Mouse (Mus musculus) thymus, postnatal 4 days (tissue): ENCODE data around the gene Cyp26b1.

Experiments used
- DNase-seq: peaks from one replicate; pipeline ENCODE4 v3.0.0; 2021

The Cyp26b1 gene

DNA sequence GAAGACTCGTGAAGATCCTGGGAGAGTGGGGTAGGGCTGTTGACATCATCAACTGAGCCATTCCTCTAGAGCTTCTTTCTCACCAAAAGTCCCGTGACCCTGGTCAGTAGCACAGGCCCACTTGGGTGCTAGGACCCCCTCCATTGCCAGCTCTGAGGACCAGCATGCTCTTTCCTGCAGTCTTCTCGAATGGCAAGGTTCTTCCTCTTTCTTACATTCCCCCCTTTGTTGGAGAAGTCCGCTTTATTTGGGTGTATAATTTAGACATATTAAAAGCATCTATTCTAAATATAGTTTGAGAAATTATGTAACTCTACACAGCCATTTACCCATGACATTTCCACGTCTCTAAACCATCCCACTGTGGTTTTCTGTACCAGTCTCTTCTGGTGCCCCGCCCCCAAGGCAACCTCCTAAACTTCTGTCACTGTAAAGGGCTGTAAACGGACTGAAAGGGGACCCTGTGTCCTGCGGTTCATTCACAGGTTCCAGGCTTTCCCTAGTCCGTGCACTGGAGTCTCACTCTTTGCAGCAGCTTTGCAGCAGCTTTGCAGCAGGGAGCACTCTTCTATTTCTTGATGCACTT is 43.8 kb downstream of the Cyp26b1 start:
- no peak for DNase-seq

GRCm38 (mm10) chr6:84545428-84545827 is 48.3 kb downstream of the Cyp26b1 start:
- DNase-seq = no peak

- DNase-seq = no peak
Measured at GRCm38 (mm10) chr6:84544359-84544758, 49.3 kb downstream of the Cyp26b1 start.

- DNase-seq = no peak
Measured at GRCm38 (mm10) chr6:84543516-84543915, 50.2 kb downstream of the Cyp26b1 start.

DNA sequence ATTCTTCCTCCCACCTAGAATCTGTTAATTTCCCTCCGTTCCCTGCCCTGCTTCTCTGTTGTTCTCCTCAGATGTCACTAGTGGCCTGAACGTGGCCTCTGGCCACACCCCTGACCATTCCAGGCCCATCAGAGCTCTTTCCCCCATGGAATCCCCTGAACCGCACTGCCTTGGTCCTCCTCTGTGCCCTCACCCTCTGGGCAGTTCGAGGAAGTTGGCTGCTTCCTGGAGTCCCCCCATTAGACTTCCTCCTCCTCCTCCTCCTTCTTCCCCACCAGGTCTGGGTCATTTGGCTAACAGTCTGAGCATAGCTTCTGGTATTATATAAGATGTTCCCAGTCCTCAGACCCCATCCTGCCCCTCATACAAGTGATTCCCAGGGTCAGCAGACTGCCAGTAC is 53.8 kb downstream of the Cyp26b1 start:
- DNase-seq = no peak

- DNase-seq = no peak
Measured at GRCm38 (mm10) chr6:84538681-84539080, 55.0 kb downstream of the Cyp26b1 start.

- DNase-seq = no peak
Measured at GRCm38 (mm10) chr6:84537611-84538197, 56.0 kb downstream of the Cyp26b1 start.

GRCm38 (mm10) chr6:84534944-84535343 is 58.8 kb downstream of the Cyp26b1 start:
- DNase-seq = no peak

DNA sequence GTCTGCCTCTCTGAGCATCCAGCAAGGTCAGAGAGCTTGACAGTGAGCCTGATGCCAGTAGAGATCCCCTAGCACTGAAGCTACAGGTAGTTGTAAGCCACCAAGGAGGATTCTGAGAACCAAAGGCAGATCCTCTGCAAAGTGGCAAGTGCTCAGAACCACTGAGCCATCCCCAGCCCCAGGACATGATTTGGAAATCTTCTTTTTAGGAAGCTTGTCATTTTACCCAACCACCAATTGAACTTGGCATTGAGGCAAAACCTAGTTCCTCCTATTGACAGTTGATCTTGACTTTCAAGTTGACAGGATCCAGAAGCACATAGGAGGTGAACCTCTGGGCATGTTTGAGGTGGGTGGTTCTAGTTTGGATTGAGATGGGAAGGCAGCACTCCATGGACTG is 63.8 kb downstream of the Cyp26b1 start:
- no peak for DNase-seq

DNA sequence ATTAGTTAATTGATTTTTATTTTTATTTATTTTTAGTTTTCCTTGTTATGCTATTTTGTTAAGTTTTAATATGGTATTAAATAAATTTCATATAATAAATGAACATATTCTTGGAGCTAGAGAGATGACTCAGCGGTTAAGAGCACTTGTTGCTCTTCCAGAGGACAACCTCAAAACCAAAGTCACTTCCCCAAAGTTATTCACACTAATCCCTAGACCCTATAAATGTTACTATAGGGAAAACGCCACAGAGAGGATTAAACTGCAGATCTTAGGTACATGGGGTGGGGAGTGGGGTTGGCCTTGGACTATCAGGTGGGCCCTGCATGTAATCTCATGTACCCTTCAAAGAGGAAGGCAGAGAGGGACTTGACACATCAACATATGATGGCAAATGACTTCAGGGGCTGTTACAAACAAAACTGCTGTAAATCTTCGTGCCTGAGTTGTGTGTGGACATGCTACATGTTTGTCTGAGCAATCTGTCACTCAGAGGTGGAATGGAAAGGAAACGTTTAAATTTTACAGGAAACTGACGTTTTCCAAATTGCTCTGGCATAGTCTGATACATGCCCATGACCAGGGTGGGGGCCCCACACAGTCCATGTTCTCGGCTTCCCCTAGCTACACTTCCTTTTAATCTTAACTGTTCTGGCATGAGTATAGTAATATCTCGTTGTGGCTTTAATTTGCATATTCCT is 68.7 kb downstream of the Cyp26b1 start:
- no peak for DNase-seq
